Mouse (Mus musculus): ENCODE results near the gene Thap12. TPM values are rescaled to one million over a fixed set of nuclear protein-coding genes. Genes with fewer than 3 reads are reported as not detected.

Thap12 gene
- polyA plus RNA-seq (2014; fragmentation: Nextera tagmentation; extraction: Ambion mirVana): 87.3 and 91.6 TPM in 2 replicates

GRCm38 (mm10) chr7:98702283-98703240 lies at the start of gene Thap12:
Gene Thap12 (plus strand): TSS chr7:98703103.
- ATAC-seq (replicated peaks; ENCODE audit: insufficient number of reproducible peaks, low FRiP score, low TSS enrichment, low read depth) (peak; percentile 97), DNase-seq (ENCODE audit: low spot score) (peak; percentile 100)
- Histone ChIP-seq H3K27me3 (ENCODE audit: control insufficient read depth, insufficient read depth, low read length) (no peaks in the 10 kb centered on the region), H3K9me3 (replicated peaks; ENCODE audit: control insufficient read depth, low read length) (no peaks in the 10 kb centered on the region), H3K4me2 (ENCODE audit: low read depth, low read length) (peak within 1 kb of the TSS; percentile 58), H3K27ac (replicated peaks; ENCODE audit: low read depth, low read length) (peak within 1 kb of the TSS; percentile 62), H3K36me3 (replicated peaks; ENCODE audit: control insufficient read depth, insufficient read depth, low read depth, low read length) (no peaks in the 10 kb centered on the region), H3K9ac (replicated peaks; ENCODE audit: low read length) (peak within 1 kb of the TSS; percentile 90), H3K4me3 (ENCODE audit: low read depth, low read length) (peak within 1 kb of the TSS; percentile 96), H3K4me1 (ENCODE audit: control insufficient read depth, insufficient read depth, low read length) (no peaks in the 10 kb centered on the region)
- WGBS: 2% methylated on average over 64 of the region's 65 CpGs

GRCm38 (mm10) chr7:98655681-98656530 lies 47.0 kb upstream of the Thap12 start:
- Histone ChIP-seq H3K9me3 (replicated peaks; ENCODE audit: control insufficient read depth, low read length) (no peaks in the 10 kb centered on the region), H3K9ac (replicated peaks; ENCODE audit: low read length) (peak overlapping the region; percentile 78), H3K36me3 (replicated peaks; ENCODE audit: control insufficient read depth, insufficient read depth, low read depth, low read length) (no peaks in the 10 kb centered on the region), H3K27ac (replicated peaks; ENCODE audit: low read depth, low read length) (peak overlapping the region; percentile 91), H3K27me3 (ENCODE audit: control insufficient read depth, insufficient read depth, low read length) (no peaks in the 10 kb centered on the region), H3K4me1 (ENCODE audit: control insufficient read depth, insufficient read depth, low read length) (no peaks in the 10 kb centered on the region), H3K4me2 (ENCODE audit: low read depth, low read length) (peak overlapping the region; percentile 30), H3K4me3 (ENCODE audit: low read depth, low read length) (peak overlapping the region; percentile 89)
- under 1% methylated on average over 71 of the region's 74 CpGs for WGBS
- ATAC-seq (replicated peaks; ENCODE audit: insufficient number of reproducible peaks, low FRiP score, low TSS enrichment, low read depth) (peak; percentile 60), DNase-seq (ENCODE audit: low spot score) (peak; percentile 86)

GRCm38 (mm10) chr7:98656531-98657221 lies 46.2 kb upstream of the Thap12 start, which contains the start of gene Emsy:
Gene Emsy (minus strand): TSS chr7:98656783.
- no peaks in the 10 kb centered on the region for H3K36me3 ChIP-seq (replicated peaks; ENCODE audit: control insufficient read depth, insufficient read depth, low read depth, low read length)
- peak; percentile 97 for ATAC-seq (replicated peaks; ENCODE audit: insufficient number of reproducible peaks, low FRiP score, low TSS enrichment, low read depth)

GRCm38 (mm10) chr7:98665166-98665565 lies 37.7 kb upstream of the Thap12 start:
- Histone ChIP-seq H3K4me1 (ENCODE audit: control insufficient read depth, insufficient read depth, low read length) (no peaks in the 10 kb centered on the region), H3K27ac (replicated peaks; ENCODE audit: low read depth, low read length) (no peak overlapping the region), H3K27me3 (ENCODE audit: control insufficient read depth, insufficient read depth, low read length) (no peaks in the 10 kb centered on the region), H3K4me2 (ENCODE audit: low read depth, low read length) (no peak overlapping the region), H3K36me3 (replicated peaks; ENCODE audit: control insufficient read depth, insufficient read depth, low read depth, low read length) (no peaks in the 10 kb centered on the region), H3K4me3 (ENCODE audit: low read depth, low read length) (no peak overlapping the region), H3K9ac (replicated peaks; ENCODE audit: low read length) (no peak overlapping the region), H3K9me3 (replicated peaks; ENCODE audit: control insufficient read depth, low read length) (no peaks in the 10 kb centered on the region)
- DNase-seq (ENCODE audit: low spot score) (peak; percentile 40), ATAC-seq (replicated peaks; ENCODE audit: insufficient number of reproducible peaks, low FRiP score, low TSS enrichment, low read depth) (no peak)
- 38% methylated on average over 5 of the region's 5 CpGs for WGBS

More at GRCm38 (mm10) chr7:98656531-98657221, 46.2 kb upstream of the Thap12 start, which contains the start of gene Emsy:
- H3K9ac ChIP-seq (replicated peaks; ENCODE audit: low read length): peak within 1 kb of the TSS; percentile 78
- peak; percentile 98 for DNase-seq (ENCODE audit: low spot score)
- no peaks in the 10 kb centered on the region for H3K4me1 ChIP-seq (ENCODE audit: control insufficient read depth, insufficient read depth, low read length)
- no peaks in the 10 kb centered on the region for H3K27me3 ChIP-seq (ENCODE audit: control insufficient read depth, insufficient read depth, low read length)
- peak within 1 kb of the TSS; percentile 91 for H3K27ac ChIP-seq (replicated peaks; ENCODE audit: low read depth, low read length)
- under 1% methylated on average over 42 of the region's 42 CpGs for WGBS
- peak within 1 kb of the TSS; percentile 89 for H3K4me3 ChIP-seq (ENCODE audit: low read depth, low read length)
- peak within 1 kb of the TSS; percentile 32 for H3K4me2 ChIP-seq (ENCODE audit: low read depth, low read length)
- H3K9me3 ChIP-seq (replicated peaks; ENCODE audit: control insufficient read depth, low read length): no peaks in the 10 kb centered on the region

GRCm38 (mm10) chr7:98665726-98666125 lies 37.2 kb upstream of the Thap12 start:
- Histone ChIP-seq H3K27ac (replicated peaks; ENCODE audit: low read depth, low read length) (no peak overlapping the region), H3K9ac (replicated peaks; ENCODE audit: low read length) (no peak overlapping the region), H3K4me3 (ENCODE audit: low read depth, low read length) (no peak overlapping the region), H3K9me3 (replicated peaks; ENCODE audit: control insufficient read depth, low read length) (no peaks in the 10 kb centered on the region), H3K36me3 (replicated peaks; ENCODE audit: control insufficient read depth, insufficient read depth, low read depth, low read length) (no peaks in the 10 kb centered on the region), H3K4me2 (ENCODE audit: low read depth, low read length) (no peak overlapping the region), H3K4me1 (ENCODE audit: control insufficient read depth, insufficient read depth, low read length) (no peaks in the 10 kb centered on the region), H3K27me3 (ENCODE audit: control insufficient read depth, insufficient read depth, low read length) (no peaks in the 10 kb centered on the region)
- ATAC-seq (replicated peaks; ENCODE audit: insufficient number of reproducible peaks, low FRiP score, low TSS enrichment, low read depth): no peak
- no peak for DNase-seq (ENCODE audit: low spot score)
- 77% methylated on average over 6 of the region's 6 CpGs for WGBS

GRCm38 (mm10) chr7:98667956-98668746 lies 34.8 kb upstream of the Thap12 start:
- peak; percentile 78 for DNase-seq (ENCODE audit: low spot score)
- H3K4me1 ChIP-seq (ENCODE audit: control insufficient read depth, insufficient read depth, low read length): no peaks in the 10 kb centered on the region; the same call in none of the 2 replicates
- H3K9ac ChIP-seq (replicated peaks; ENCODE audit: low read length): no peak overlapping the region

GRCm38 (mm10) chr7:98670831-98671230 lies 32.1 kb upstream of the Thap12 start:
- no peak for DNase-seq (ENCODE audit: low spot score)
- Histone ChIP-seq H3K27me3 (ENCODE audit: control insufficient read depth, insufficient read depth, low read length) (no peaks in the 10 kb centered on the region), H3K27ac (replicated peaks; ENCODE audit: low read depth, low read length) (no peak overlapping the region), H3K9me3 (replicated peaks; ENCODE audit: control insufficient read depth, low read length) (no peaks in the 10 kb centered on the region), H3K4me2 (ENCODE audit: low read depth, low read length) (no peak overlapping the region), H3K4me1 (ENCODE audit: control insufficient read depth, insufficient read depth, low read length) (no peaks in the 10 kb centered on the region; the same call in none of the 2 replicates), H3K9ac (replicated peaks; ENCODE audit: low read length) (no peak overlapping the region), H3K36me3 (replicated peaks; ENCODE audit: control insufficient read depth, insufficient read depth, low read depth, low read length) (no peaks in the 10 kb centered on the region), H3K4me3 (ENCODE audit: low read depth, low read length) (no peak overlapping the region)
- whole genome bisulfite sequencing: 85% methylated on average over 4 of the region's 4 CpGs
- ATAC-seq (replicated peaks; ENCODE audit: insufficient number of reproducible peaks, low FRiP score, low TSS enrichment, low read depth): no peak

More at GRCm38 (mm10) chr7:98667956-98668746, 34.8 kb upstream of the Thap12 start:
- Histone ChIP-seq H3K9me3 (replicated peaks; ENCODE audit: control insufficient read depth, low read length) (no peaks in the 10 kb centered on the region), H3K27me3 (ENCODE audit: control insufficient read depth, insufficient read depth, low read length) (no peaks in the 10 kb centered on the region), H3K4me3 (ENCODE audit: low read depth, low read length) (no peak overlapping the region), H3K27ac (replicated peaks; ENCODE audit: low read depth, low read length) (peak overlapping the region; percentile 25; the same call in 1 of the 2 replicates), H3K36me3 (replicated peaks; ENCODE audit: control insufficient read depth, insufficient read depth, low read depth, low read length) (no peaks in the 10 kb centered on the region), H3K4me2 (ENCODE audit: low read depth, low read length) (no peak overlapping the region)
- ATAC-seq (replicated peaks; ENCODE audit: insufficient number of reproducible peaks, low FRiP score, low TSS enrichment, low read depth): 0 out of 2 replicates have a peak, but pooled peaks have one; percentile 35
- WGBS: 37% methylated on average over 6 of the region's 6 CpGs

Data from embryonic facial prominence, embryonic 11.5 days (tissue).